Mouse (Mus musculus) heart, adult 2 months (tissue): ENCODE results near the gene Mllt1.
A peak's percentile ranks its signal among the peaks of the same experiment; 100 is the strongest.

Experiments
- CTCF ChIP-seq: fragments of 200-600 bp; IDR thresholded peaks from 2 replicates; pipeline ENCODE4 v1.8.1; 2022; ENCODE audit warnings: antibody characterized with exemption, mild to moderate bottlenecking, moderate library complexity
- POLR2A ChIP-seq: fragments of 200-500 bp; IDR thresholded peaks from 2 replicates; pipeline ENCODE4 v1.6.1; 2011; ENCODE audit warnings: mild to moderate bottlenecking, low read depth, low read length, control low read depth; ENCODE audit not compliant: insufficient read depth

DNA sequence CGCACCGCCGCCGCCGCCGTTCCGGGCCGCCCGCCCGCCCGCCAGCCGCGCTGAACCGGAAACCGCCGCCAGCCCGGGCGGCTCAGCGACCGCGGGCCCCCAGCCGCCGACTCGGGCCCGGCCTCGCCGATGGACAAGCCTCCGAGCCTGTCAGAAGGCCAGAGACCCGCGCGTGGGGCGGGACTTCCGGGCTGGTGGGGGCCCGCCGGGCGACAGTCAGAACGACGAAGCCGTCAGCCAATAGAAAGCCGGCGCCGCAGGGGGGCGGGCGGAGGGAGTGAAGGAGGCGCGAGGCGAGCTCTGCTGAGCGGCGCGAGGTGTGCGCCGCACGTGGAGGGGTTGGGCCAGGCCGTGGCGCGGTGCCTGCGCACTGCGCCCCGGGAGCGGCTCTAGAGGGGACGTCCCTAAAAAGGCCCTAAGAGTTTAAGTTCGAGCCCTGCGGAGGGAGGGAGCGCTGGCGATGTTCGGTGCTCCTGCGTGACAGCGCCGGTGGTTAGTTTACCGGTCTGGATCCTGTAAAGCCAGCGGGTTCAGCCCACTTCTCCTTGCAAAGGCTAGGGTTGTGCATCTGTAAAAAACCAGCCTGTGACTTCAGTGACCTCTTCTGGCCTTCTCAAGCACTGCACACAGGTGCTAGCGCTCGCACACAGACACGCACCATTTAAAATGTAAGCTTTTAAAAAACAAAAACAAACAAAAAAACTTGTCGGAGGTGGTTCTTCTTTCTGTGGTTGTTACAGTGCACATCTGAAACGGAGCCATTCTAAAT lies at the start of gene Mllt1:
- TF ChIP-seq CTCF (peak; percentile 68), POLR2A (no peak)
